Mouse (Mus musculus) liver, embryonic 14.5 days (tissue): ENCODE measurements around the gene Imp3. TPM values are rescaled to one million over a fixed set of nuclear protein-coding genes. Genes with fewer than 3 reads are reported as not detected.

Experiments used
- ATAC-seq: fragments of 200-750 bp; cut with Nextera tagmentation; 2 replicates; pipeline ENCODE4 v1.8.0; 2017; ENCODE audit warnings: moderate number of reproducible peaks, mild to moderate bottlenecking, moderate library complexity; ENCODE audit not compliant: insufficient read depth
- DNase-seq, 3 experiments: peaks; one replicate each; pipeline ENCODE4 v3.0.0-alpha.2; 2012 to 2013; ENCODE audit warnings: low read depth in 3 of 3, low spot score in 3 of 3
- H3K27ac ChIP-seq: fragments of 300-500 bp; sonication (generic); 2 replicates; pipeline ENCODE4 v1.5.1; 2014; ENCODE audit warnings: moderate library complexity, mild to moderate bottlenecking, control low read depth, inconsistent platforms
- H3K27me3 ChIP-seq: fragments of 300-500 bp; sonication (generic); 2 replicates; pipeline ENCODE4 v1.6.1; 2014; ENCODE audit warnings: mild to moderate bottlenecking, low read length, moderate library complexity; ENCODE audit not compliant: control insufficient read depth, insufficient read depth
- H3K36me3 ChIP-seq: fragments of 300-500 bp; sonication (generic); replicated peaks from 2 replicates; pipeline ENCODE4 v1.6.1; 2014; ENCODE audit warnings: low read depth; ENCODE audit not compliant: control insufficient read depth, insufficient read depth
- H3K4me1 ChIP-seq, 2 experiments: fragments of 200-500 bp in 1 of 2; fragments of 300-500 bp in 1 of 2; sonication (generic) in 1 of 2; replicated peaks; 2 replicates each; pipeline ENCODE4 v1.6.1; 2012 to 2014; ENCODE audit warnings: antibody characterized with exemption in 1 of 2, inconsistent platforms in 1 of 2, low read length in 1 of 2; ENCODE audit not compliant: control insufficient read depth in 2 of 2, insufficient read depth in 2 of 2
- H3K4me2 ChIP-seq: fragments of 300-500 bp; sonication (generic); 2 replicates; pipeline ENCODE4 v1.6.1; 2014; ENCODE audit warnings: low read depth, mild to moderate bottlenecking, control low read depth, moderate library complexity
- H3K4me3 ChIP-seq, 2 experiments: fragments of 200-500 bp in 1 of 2; fragments of 300-500 bp in 1 of 2; sonication (generic) in 1 of 2; 2 replicates each; pipeline ENCODE4 v1.5.1; 2012 to 2014; ENCODE audit warnings: low read depth in 2 of 2, low read length in 2 of 2, mild to moderate bottlenecking in 2 of 2, control low read depth in 1 of 2, inconsistent platforms in 1 of 2, moderate library complexity in 1 of 2; ENCODE audit not compliant: insufficient read depth in 1 of 2
- H3K9ac ChIP-seq: fragments of 300-500 bp; sonication (generic); replicated peaks from 2 replicates; pipeline ENCODE4 v1.6.1; 2014; ENCODE audit warnings: mild to moderate bottlenecking, control low read depth, moderate library complexity
- H3K9me3 ChIP-seq: fragments of 300-500 bp; sonication (generic); 2 replicates; pipeline ENCODE4 v1.6.1; 2016; ENCODE audit warnings: low read length, mixed read lengths; ENCODE audit not compliant: control insufficient read depth
- CTCF ChIP-seq: IDR thresholded peaks from 2 replicates; pipeline ENCODE4 v1.5.1; 2016; ENCODE audit warnings: antibody characterized with exemption, low read depth, control low read depth
- EP300 ChIP-seq: IDR thresholded peaks from 2 replicates; pipeline ENCODE4 v1.6.1; 2016; ENCODE audit warnings: antibody characterized with exemption, low read depth
- WGBS: fragments of 180-500 bp; shearing (Covaris S2); extraction: QIAGEN DNeasy Blood & Tissue Kit; methylation state at CpG from one replicate; pipeline ENCODE4 v1.1.7; 2014; ENCODE audit not compliant: insufficient replicate concordance; 5-methylcytosine and 5-hydroxymethylcytosine counted together
- polyA plus RNA-seq, 2 experiments: library from polyadenylated mRNA; depleted of rRNA in 1 of 2; stranded (reverse) in 1 of 2; unstranded in 1 of 2; fragments of >200 nt; fragmentation: Nextera tagmentation in 1 of 2; extraction: Ambion mirVana in 1 of 2; gene quantifications; 2 replicates each; pipeline versions ENCODE4 v1.2.1 to v1.2.3; 2012 to 2014

Imp3 gene
- polyA plus RNA-seq, 2 experiments: 49.0 to 69.2 TPM

DNA sequence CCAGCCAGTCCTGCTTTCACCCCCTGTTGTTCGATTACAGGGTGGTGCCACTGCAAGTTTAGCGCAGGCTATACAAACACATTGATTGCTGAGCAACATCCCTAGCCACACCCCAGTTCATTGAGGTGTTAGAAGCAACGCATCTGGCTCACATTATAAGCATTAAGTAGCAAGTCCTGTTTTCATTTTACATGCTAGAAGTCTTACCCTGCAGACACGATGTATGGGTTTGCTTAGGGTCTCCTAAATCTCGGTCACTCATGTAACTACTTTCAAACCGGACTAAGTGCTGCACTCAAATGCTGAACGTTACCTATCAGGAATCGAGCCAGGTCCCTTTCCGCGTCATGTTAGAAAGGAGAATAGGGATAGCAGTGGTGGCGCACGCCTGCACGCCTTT lies 12.5 kb downstream of the Imp3 start:
- Histone ChIP-seq H3K27me3 (no peaks in the 10 kb centered on the region), H3K36me3 (no peaks in the 10 kb centered on the region), H3K4me2 (peak overlapping the region; percentile 85), H3K4me3 (peak overlapping the region; percentile 47 to 49), H3K9ac (peak overlapping the region; percentile 19; the same call in 1 of the 2 replicates), H3K4me1 (peaks cover 8 to 11% of the 10 kb centered on the region in 2 experiments), H3K27ac (no peak overlapping the region), H3K9me3 (no peaks in the 10 kb centered on the region)
- no peak for ATAC-seq
- DNase-seq: no peak
- TF ChIP-seq CTCF (no peak), EP300 (no peak)
- 16% methylated on average over 13 of the region's 13 CpGs for WGBS

DNA sequence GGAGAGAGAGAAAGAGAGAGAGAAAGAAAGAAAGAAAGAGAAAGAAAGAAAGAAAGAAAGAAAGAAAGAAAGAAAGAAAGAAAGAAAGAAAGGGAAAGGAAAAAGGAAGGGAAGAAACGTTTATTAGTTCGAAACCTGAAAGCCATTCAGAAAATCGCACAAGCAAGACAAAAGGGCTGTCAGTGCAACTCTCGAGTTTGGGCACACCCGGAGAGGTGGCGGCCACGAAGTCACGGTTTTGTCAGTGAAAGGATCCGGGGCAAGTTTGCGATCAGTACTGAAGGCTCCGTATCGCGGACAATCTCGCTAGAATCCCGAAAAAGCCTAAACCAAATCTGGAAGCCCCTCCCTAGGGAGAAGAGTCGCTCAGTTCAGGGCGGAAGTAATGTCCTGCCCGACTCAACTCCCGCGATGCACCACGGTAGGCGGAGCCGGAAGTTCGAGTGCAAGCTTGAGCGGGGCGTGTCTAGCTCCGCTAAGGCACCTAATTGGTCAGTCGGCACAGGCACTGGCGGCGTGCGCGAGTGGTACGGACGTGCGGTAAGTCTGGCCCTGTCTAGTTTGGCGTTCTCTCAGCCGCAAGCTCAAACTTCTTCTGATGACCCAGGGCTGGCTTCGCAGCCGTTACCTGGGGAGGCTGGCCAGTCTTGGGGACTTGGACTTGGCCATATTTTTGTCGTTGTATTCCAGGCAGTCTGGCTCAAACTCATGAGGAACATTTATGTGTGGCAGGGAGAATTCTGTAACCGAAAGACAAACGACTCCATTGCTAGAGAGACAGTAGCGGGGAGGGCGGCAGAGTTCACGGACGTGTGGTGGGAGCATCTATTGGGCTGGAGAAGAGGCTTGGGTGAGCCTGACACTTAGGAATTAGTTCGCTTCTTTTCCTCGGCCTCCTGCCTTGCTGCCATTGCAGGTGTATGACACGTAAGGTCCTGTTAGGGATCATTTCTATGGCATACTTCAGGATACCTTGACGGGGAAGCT lies 13.4 kb downstream of the Imp3 start, which contains the start of gene Snupn:
Snupn (plus strand) TSS at position 465 of the 987 bp plus-strand sequence.
- no peaks in the 10 kb centered on the region for H3K27me3 ChIP-seq
- ATAC-seq: peak; percentile 100
- peaks cover 8 to 11% of the 10 kb centered on the region in 2 experiments for H3K4me1 ChIP-seq

GRCm38 (mm10) chr9:56953562-56953961 lies 16.3 kb downstream of the Imp3 start:
- Histone ChIP-seq H3K9ac (no peak overlapping the region), H3K9me3 (no peaks in the 10 kb centered on the region), H3K4me1 (peaks cover 8 to 11% of the 10 kb centered on the region in 2 experiments), H3K36me3 (no peaks in the 10 kb centered on the region), H3K27me3 (no peaks in the 10 kb centered on the region), H3K4me3 (no peak overlapping the region), H3K27ac (no peak overlapping the region), H3K4me2 (no peak overlapping the region)
- DNase-seq: no peak
- TF ChIP-seq CTCF (no peak), EP300 (no peak)
- ATAC-seq: no peak
- 69% methylated on average over 1 of the region's 1 CpGs for WGBS

More for the DNA sequence above, 13.4 kb downstream of the Imp3 start, which contains the start of gene Snupn:
- Histone ChIP-seq H3K4me2 (peak within 1 kb of the TSS; percentile 85), H3K4me3 (peak within 1 kb of the TSS; percentile 83 to 89), H3K9me3 (no peaks in the 10 kb centered on the region), H3K27ac (peak within 1 kb of the TSS; percentile 89), H3K36me3 (no peaks in the 10 kb centered on the region), H3K9ac (peak within 1 kb of the TSS; percentile 91)
- under 1% methylated on average over 50 of the region's 50 CpGs for WGBS
- peak; percentile 97 to 98 (median 97) for DNase-seq
- TF ChIP-seq CTCF (no peak), EP300 (no peak)

DNA sequence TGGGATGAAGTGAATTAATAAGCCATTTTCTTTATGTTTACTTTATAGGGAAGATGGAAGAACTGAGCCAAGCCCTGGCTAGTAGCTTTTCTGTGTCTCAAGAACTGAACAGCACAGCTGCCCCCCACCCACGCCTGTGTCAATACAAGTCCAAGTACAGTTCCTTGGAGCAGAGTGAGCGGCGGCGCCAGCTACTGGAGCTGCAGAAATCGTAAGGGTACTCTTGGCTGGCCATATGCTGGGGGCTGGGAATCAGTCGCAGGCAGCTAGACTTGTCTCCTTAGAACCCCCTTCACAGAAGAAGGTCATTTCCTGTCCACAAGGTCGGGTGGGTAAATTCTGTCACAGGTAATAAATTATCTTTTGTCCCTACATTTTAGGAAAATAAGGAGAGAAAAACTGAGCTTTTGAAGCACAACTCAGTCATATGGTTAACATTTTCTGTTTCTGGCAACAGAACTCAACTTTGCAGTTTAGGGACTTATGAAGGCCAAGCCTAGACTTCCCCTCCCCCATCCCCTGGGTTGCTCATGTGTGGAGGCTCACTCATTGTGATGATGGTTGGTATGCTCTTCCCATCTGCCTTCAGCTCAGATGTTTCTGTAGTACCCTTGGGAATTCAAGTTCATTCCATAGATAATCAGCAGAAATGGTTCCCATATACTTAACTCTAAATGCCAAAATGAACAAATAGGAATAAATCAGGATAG lies 19.8 kb downstream of the Imp3 start:
- no peaks in the 10 kb centered on the region for H3K27me3 ChIP-seq
- H3K4me2 ChIP-seq: no peak overlapping the region
- DNase-seq: no peak
- H3K9ac ChIP-seq: no peak overlapping the region
- TF ChIP-seq CTCF (no peak), EP300 (no peak)
- ATAC-seq: no peak
- no peaks in the 10 kb centered on the region for H3K9me3 ChIP-seq
- peaks cover 0 to 1% of the 10 kb centered on the region in 2 experiments; a peak in 1 of 4 replicates for H3K4me1 ChIP-seq
- H3K27ac ChIP-seq: no peak overlapping the region
- no peaks in the 10 kb centered on the region for H3K36me3 ChIP-seq
- WGBS: 63% methylated on average over 7 of the region's 7 CpGs
- H3K4me3 ChIP-seq: no peak overlapping the region
